Mouse (Mus musculus) stomach, postnatal 0 days (tissue): ENCODE data around the gene Enho. TPM values are rescaled to one million over a fixed set of nuclear protein-coding genes. Genes with fewer than 3 reads are reported as not detected.
A peak's percentile ranks its signal among the peaks of the same experiment; 100 is the strongest.

Experiments
- ATAC-seq: fragments of 200-750 bp; cut with Nextera tagmentation; 2 replicates; pipeline ENCODE4 v1.8.0; 2017; ENCODE audit not compliant: low FRiP score, low TSS enrichment
- DNase-seq: peaks from one replicate; pipeline ENCODE4 v3.0.0-alpha.2; 2016; ENCODE audit warnings: low spot score
- H3K27ac ChIP-seq: fragments of 300-500 bp; sonication (generic); replicated peaks from 2 replicates; pipeline ENCODE4 v1.5.1; 2014; ENCODE audit warnings: mild to moderate bottlenecking, control low read depth
- H3K27me3 ChIP-seq: fragments of 300-500 bp; sonication (generic); 2 replicates; pipeline ENCODE4 v1.6.1; 2014; ENCODE audit warnings: low read length; ENCODE audit not compliant: control insufficient read depth, insufficient read depth
- H3K36me3 ChIP-seq: fragments of 300-500 bp; sonication (generic); 2 replicates; pipeline ENCODE4 v1.6.1; 2014; ENCODE audit warnings: low read length, mixed read lengths; ENCODE audit not compliant: control insufficient read depth, insufficient read depth
- H3K4me1 ChIP-seq: fragments of 300-500 bp; sonication (generic); replicated peaks from 2 replicates; pipeline ENCODE4 v1.6.1; 2014; ENCODE audit warnings: antibody characterized with exemption; ENCODE audit not compliant: control insufficient read depth, insufficient read depth
- H3K4me2 ChIP-seq: fragments of 300-500 bp; sonication (generic); replicated peaks from 2 replicates; pipeline ENCODE4 v1.6.1; 2014; ENCODE audit warnings: low read depth, mild to moderate bottlenecking, control low read depth, moderate library complexity
- H3K4me3 ChIP-seq: fragments of 300-500 bp; sonication (generic); 2 replicates; pipeline ENCODE4 v1.5.1; 2014; ENCODE audit warnings: low read depth, low read length, control low read depth
- H3K9ac ChIP-seq: fragments of 300-500 bp; sonication (generic); 2 replicates; pipeline ENCODE4 v1.6.1; 2014; ENCODE audit warnings: mild to moderate bottlenecking, low read length, control low read depth, mixed read lengths
- H3K9me3 ChIP-seq: fragments of 300-500 bp; sonication (generic); 2 replicates; pipeline ENCODE4 v1.6.1; 2016; ENCODE audit warnings: low read length; ENCODE audit not compliant: control insufficient read depth
- CTCF ChIP-seq: IDR thresholded peaks from 2 replicates; pipeline ENCODE4 v1.5.1; 2016; ENCODE audit warnings: antibody characterized with exemption, low read depth, mild to moderate bottlenecking, moderate library complexity
- EP300 ChIP-seq: optimal IDR thresholded peaks from 2 replicates; pipeline ENCODE3; 2016; ENCODE audit warnings: antibody characterized with exemption
- WGBS: fragments of 180-500 bp; shearing (Covaris S2); extraction: QIAGEN DNeasy Blood & Tissue Kit; methylation state at CpG from one replicate; pipeline ENCODE4 v1.1.7; 2014; 5-methylcytosine and 5-hydroxymethylcytosine counted together
- polyA plus RNA-seq: library from polyadenylated mRNA; unstranded; fragments of >200 nt; fragmentation: Nextera tagmentation; extraction: Ambion mirVana; gene quantifications from 2 replicates; pipeline ENCODE4 v1.2.1, GENCODE M21; 2015

Enho gene
- polyA plus RNA-seq, 1 experiment from 2014 or later, result 50.5 TPM

DNA sequence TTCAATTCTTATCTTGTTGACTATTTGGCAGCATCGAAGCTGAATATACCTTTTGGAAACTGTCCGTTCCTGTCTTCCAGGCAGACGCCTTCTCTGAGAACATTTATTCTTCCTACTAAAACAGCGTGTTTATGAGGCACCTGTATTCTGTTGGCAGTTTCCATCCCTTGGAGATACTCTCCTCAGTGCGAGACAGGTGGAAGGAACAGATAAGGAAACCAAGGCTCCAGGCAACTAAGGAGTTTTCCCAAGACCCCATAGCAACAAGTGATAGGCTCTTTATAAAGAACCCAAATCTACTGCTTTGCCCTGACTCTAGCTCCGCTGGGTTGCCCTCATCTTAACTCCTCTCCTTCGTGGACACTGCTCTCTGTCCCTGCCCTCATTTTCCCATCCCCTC lies 8.5 kb upstream of the Enho start:
- no peak overlapping the region for H3K9ac ChIP-seq
- DNase-seq, result no peak
- TF ChIP-seq CTCF (no peak), EP300 (no peak)
- no peaks in the 10 kb centered on the region for H3K9me3 ChIP-seq
- no peak for ATAC-seq
- H3K36me3 ChIP-seq, result no peaks in the 10 kb centered on the region
- H3K27me3 ChIP-seq, result no peaks in the 10 kb centered on the region
- no peak overlapping the region for H3K27ac ChIP-seq
- no peaks in the 10 kb centered on the region for H3K4me1 ChIP-seq
- H3K4me2 ChIP-seq, result no peak overlapping the region
- 64% methylated on average over 7 of the region's 7 CpGs for whole genome bisulfite sequencing
- H3K4me3 ChIP-seq, result no peak overlapping the region

DNA sequence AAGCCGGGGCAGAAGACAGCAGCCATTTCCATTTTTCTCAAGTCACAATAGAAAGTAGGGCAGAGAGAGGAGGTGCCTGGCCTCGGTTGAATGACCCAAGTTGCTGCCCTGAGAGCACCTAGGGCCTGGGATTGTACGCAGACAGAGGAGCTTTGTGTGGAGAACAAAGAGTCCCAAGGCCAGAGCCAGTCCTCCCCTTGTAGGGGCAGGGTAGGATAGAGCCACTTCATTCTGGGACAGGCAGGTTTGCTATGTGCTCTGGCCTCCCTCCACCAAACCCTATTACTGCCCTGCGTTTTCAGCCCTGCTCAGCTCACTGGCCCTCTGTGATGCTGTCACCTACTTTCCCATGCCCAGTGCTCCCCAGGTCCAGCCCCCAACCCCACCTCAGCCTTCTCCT lies 8.0 kb upstream of the Enho start:
- 53% methylated on average over 4 of the region's 4 CpGs for WGBS
- H3K4me1 ChIP-seq, result no peaks in the 10 kb centered on the region
- H3K36me3 ChIP-seq, result no peaks in the 10 kb centered on the region
- no peak overlapping the region for H3K27ac ChIP-seq
- no peak overlapping the region for H3K4me3 ChIP-seq
- DNase-seq (no peak), ATAC-seq (no peak)
- H3K27me3 ChIP-seq, result no peaks in the 10 kb centered on the region
- H3K4me2 ChIP-seq, result no peak overlapping the region
- no peaks in the 10 kb centered on the region for H3K9me3 ChIP-seq
- no peak overlapping the region for H3K9ac ChIP-seq
- no peak for TF ChIP-seq EP300
- TF ChIP-seq CTCF, result no peak

DNA sequence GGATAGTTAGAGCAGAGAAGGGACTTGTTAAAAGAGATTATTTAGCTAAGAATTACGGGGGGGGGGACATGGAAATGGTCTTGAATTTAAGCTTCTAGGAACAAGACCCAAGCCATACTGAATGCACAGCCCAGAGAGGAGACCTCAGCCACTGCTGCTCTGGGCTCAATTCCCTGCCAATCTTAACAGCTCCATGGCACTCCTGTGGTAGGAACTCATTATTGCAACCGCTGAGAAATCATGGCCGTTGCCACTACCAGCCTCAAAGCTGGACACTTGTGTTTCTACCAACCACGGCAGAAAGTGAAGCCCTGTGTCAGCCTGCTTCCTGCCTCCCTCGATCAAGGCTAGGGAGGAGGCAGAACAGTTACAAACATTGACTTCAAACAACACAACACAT lies 5.4 kb upstream of the Enho start:
- Histone ChIP-seq H3K4me3 (no peak overlapping the region), H3K9ac (no peak overlapping the region), H3K27me3 (no peaks in the 10 kb centered on the region), H3K4me2 (no peak overlapping the region), H3K9me3 (no peaks in the 10 kb centered on the region), H3K27ac (no peak overlapping the region), H3K36me3 (no peaks in the 10 kb centered on the region), H3K4me1 (no peaks in the 10 kb centered on the region)
- TF ChIP-seq CTCF (peak; percentile 72), EP300 (no peak)
- WGBS, result 22% methylated on average over 5 of the region's 5 CpGs
- DNase-seq, result peak; percentile 43
- no peak for ATAC-seq

DNA sequence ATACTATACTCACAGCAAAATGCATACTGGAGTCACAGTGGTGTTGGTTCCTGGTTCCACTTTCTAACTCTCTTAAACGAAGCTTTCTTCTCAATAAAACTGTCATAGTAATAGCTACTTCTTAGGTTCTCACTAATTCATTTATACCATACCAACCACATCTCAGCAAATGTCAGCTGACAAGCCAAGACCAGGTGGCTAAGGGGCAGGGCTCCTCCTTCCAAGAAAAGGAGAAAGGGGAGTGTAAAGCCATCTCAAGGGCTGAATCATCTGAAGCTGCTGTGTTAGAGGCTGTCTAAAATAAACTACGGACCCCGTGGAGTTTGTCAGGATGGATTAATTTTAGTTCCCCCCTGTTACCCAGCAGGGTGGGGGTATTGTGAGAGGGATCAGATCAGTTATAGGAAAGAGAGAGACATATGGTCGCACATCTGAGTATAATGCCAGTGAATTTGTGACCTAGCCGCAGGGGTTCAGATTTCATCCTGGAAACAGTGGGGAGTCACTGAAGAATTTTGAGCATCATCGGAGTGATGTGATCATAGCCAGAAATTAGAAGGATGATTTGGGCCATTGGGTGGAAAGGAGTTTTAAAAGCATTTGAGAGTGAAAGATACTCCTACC lies 1.2 kb upstream of the Enho start:
- 80% methylated on average over 6 of the region's 6 CpGs for WGBS
- Histone ChIP-seq H3K4me1 (no peaks in the 10 kb centered on the region), H3K9me3 (no peaks in the 10 kb centered on the region), H3K4me3 (no peak overlapping the region), H3K4me2 (no peak overlapping the region), H3K36me3 (no peaks in the 10 kb centered on the region), H3K27me3 (no peaks in the 10 kb centered on the region), H3K27ac (no peak overlapping the region), H3K9ac (no peak overlapping the region)
- TF ChIP-seq EP300 (no peak), CTCF (no peak)
- ATAC-seq, result no peak
- no peak for DNase-seq

DNA sequence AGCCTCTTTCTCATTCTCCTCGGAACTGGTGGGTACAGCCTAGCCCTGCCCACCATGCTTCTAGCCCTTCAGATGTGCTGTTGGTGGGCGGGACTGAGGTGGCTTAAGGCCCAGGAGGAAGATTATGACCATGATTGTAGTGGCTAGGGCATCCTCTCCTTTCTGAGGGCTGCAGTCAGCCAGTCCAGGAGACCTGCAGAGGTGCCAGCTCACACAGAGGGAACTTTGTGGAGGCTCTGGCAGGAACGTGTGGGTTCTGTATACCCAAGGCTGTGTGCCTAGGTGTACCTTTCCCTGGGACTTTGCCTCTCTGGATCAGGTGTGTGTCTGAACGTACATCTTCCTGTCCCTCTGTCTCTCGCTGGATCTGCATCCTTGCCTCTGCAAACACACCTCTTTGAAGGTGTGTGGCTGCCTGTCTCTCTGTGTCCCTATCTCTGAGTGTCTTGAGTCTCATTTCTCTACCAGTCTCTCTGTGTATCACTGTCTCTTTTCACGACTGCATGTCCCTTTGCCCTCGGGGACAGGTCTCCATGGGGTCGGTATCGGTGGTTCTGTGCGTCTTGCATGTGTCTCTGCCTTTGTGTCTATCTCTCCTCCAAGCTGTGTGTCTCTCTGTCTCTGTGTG lies 796 bp downstream of the Enho start:
- H3K4me3 ChIP-seq, result peak overlapping the region; percentile 59
- no peaks in the 10 kb centered on the region for H3K4me1 ChIP-seq
- peak overlapping the region; percentile 65 for H3K4me2 ChIP-seq
- ATAC-seq (no peak), DNase-seq (no peak)
- WGBS, result 20% methylated on average over 10 of the region's 10 CpGs
- H3K9me3 ChIP-seq, result no peaks in the 10 kb centered on the region
- no peaks in the 10 kb centered on the region for H3K27me3 ChIP-seq
- no peaks in the 10 kb centered on the region for H3K36me3 ChIP-seq
- peak overlapping the region; percentile 80 for H3K27ac ChIP-seq
- H3K9ac ChIP-seq, result peak overlapping the region; percentile 71
- TF ChIP-seq CTCF (no peak), EP300 (no peak)

DNA sequence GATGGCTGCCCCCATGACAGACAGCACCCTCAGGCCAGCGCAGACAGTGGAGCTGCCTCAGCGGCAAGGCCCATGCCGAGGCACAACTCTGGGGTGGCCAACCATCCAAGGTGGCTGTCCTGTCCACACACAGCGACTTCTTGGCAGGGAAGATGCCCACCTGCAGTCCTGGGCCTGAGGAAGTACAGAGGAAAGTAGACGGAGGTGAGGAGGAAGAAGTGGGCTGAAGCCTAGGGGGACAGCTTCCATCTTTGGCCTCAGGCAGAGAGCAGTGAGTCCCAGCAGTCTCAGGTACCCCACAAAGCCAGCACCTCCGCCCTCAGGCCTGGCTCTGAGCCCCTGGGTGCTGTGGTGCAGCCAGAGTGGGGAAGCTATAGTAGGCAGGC lies 1.3 kb downstream of the Enho start:
- WGBS, result 79% methylated on average over 6 of the region's 6 CpGs
- no peak for ATAC-seq
- TF ChIP-seq EP300 (no peak), CTCF (no peak)
- no peaks in the 10 kb centered on the region for H3K9me3 ChIP-seq
- peak overlapping the region; percentile 65 for H3K4me2 ChIP-seq
- peak overlapping the region; percentile 59 for H3K4me3 ChIP-seq
- no peak overlapping the region for H3K9ac ChIP-seq
- no peaks in the 10 kb centered on the region for H3K27me3 ChIP-seq
- H3K36me3 ChIP-seq, result no peaks in the 10 kb centered on the region
- no peaks in the 10 kb centered on the region for H3K4me1 ChIP-seq
- DNase-seq, result no peak
- H3K27ac ChIP-seq, result 0 out of 2 replicates have a peak overlapping the region, but pooled peaks have one; percentile 13
